Mouse (Mus musculus): ENCODE results near the gene Itgad. TPM values are rescaled to one million over a fixed set of nuclear protein-coding genes. Genes with fewer than 3 reads are reported as not detected.
A peak's percentile ranks its signal among the peaks of the same experiment; 100 is the strongest.

Itgad gene
- polyA plus RNA-seq, 1 experiment from 2014 or later: not detected

- Histone ChIP-seq H3K36me3 (ENCODE audit: control insufficient read depth, insufficient read depth, low read length) (peaks cover 26% of the 10 kb centered on the region), H3K27me3 (ENCODE audit: control insufficient read depth, insufficient read depth, low read length) (no peaks in the 10 kb centered on the region), H3K9ac (ENCODE audit: low read length) (no peak overlapping the region), H3K4me2 (replicated peaks; ENCODE audit: low read depth) (peak overlapping the region; percentile 58), H3K27ac (replicated peaks) (peak overlapping the region; percentile 88), H3K4me3 (ENCODE audit: low read depth, low read length) (peak overlapping the region; percentile 71), H3K4me1 (replicated peaks; ENCODE audit: control insufficient read depth, insufficient read depth) (no peaks in the 10 kb centered on the region; the same call in 1 of the 2 replicates), H3K9me3 (ENCODE audit: control insufficient read depth, low read length) (no peaks in the 10 kb centered on the region)
- ATAC-seq (ENCODE audit: low FRiP score, low TSS enrichment) (no peak), DNase-seq (ENCODE audit: low spot score) (peak; percentile 31)
- WGBS: 20% methylated on average over 4 of the region's 4 CpGs
- no peak for TF ChIP-seq EP300 (optimal IDR thresholded peaks at IDR 0.05)
- TF ChIP-seq CTCF (IDR thresholded peaks at IDR 0.05; ENCODE audit: low read depth): peak; percentile 74
Observed at GRCm38 (mm10) chr7:128238991-128239390, 84.8 kb downstream of the Itgad start.

DNA sequence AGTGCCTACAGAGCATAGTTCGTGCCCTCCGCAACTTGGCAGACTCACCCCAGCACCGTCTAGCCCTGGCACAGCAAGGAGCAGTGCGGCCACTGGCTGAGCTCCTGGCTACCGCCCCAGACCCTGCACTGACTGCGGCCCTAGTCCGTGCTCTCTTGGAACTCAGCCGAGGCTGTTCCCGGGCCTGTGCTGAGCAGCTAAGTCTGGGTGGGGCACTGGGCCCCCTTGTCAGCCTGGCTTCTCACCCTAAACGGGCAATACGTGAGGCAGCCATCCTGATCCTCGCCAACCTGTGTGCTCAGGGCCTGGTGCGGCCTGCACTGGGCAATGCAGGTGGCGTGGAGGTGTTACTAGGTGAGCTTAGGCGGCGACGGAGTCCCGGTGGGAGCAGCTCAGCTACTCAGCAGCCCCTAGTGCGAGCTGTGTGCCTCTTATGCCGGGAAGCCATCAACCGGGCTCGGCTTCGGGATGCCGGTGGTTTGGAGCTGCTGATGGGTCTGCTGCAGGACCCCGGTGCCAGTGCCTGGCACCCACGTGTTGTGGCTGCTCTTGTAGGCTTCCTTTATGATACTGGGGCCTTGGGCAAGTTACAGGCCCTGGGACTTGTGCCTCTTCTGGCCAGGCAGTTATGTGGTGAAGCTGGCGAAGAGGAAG is 86.1 kb downstream of the Itgad start:
- ATAC-seq (ENCODE audit: low FRiP score, low TSS enrichment) (no peak), DNase-seq (ENCODE audit: low spot score) (no peak)
- H3K27ac ChIP-seq (replicated peaks): no peak overlapping the region
- peaks cover 35% of the 10 kb centered on the region for H3K36me3 ChIP-seq (ENCODE audit: control insufficient read depth, insufficient read depth, low read length)
- H3K4me2 ChIP-seq (replicated peaks; ENCODE audit: low read depth): no peak overlapping the region
- H3K4me1 ChIP-seq (replicated peaks; ENCODE audit: control insufficient read depth, insufficient read depth): no peaks in the 10 kb centered on the region; the same call in 1 of the 2 replicates
- no peaks in the 10 kb centered on the region for H3K27me3 ChIP-seq (ENCODE audit: control insufficient read depth, insufficient read depth, low read length)
- WGBS: 92% methylated on average over 27 of the region's 27 CpGs
- peak overlapping the region; percentile 27; the same call in 1 of the 2 replicates for H3K9ac ChIP-seq (ENCODE audit: low read length)
- no peak for TF ChIP-seq EP300 (optimal IDR thresholded peaks at IDR 0.05)
- no peaks in the 10 kb centered on the region for H3K9me3 ChIP-seq (ENCODE audit: control insufficient read depth, low read length)
- H3K4me3 ChIP-seq (ENCODE audit: low read depth, low read length): no peak overlapping the region

DNA sequence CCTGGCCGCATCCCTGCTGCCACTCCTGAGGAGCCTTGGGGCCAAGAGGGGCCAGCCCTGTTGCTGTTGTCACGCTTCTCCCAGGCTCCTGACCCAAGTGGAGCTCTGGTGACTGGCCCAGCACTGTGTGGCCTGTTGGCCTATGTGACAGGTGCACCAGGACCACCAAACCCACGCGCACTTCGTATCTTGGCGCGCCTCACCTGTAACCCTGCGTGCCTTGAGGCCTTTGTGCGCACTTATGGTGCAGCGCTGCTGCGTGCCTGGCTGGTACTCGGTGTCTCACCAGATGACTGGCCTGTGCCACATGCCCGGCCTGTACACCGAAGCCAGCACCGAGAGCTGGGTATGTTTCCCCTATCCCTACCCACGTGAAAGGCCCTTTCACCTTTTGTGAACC is 88.2 kb downstream of the Itgad start:
- H3K4me1 ChIP-seq (replicated peaks; ENCODE audit: control insufficient read depth, insufficient read depth): peaks cover 6% of the 10 kb centered on the region; the same call in 1 of the 2 replicates
- no peak overlapping the region for H3K9ac ChIP-seq (ENCODE audit: low read length)
- 95% methylated on average over 16 of the region's 16 CpGs for WGBS

DNA sequence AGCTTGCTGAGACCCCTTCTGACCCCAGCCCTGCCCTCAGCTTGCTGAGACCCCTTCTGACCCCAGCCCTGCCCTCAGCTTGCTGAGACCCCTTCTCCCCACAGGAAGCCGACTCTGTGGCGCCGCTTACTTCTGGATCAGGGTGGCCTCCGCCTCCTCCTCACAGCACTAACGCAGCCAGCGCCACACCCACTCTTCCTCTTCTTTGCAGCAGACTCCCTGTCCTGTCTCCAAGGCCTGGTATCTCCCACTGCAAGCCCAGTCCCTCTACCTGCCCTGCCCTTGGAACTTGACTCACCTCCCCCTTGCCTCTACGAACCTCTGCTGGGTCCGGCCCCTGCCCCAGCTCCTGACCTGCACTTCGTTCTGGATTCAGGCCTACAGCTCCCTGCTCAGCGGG is 89.7 kb downstream of the Itgad start:
- 70% methylated on average over 10 of the region's 10 CpGs for WGBS

More for the DNA sequence above, 88.2 kb downstream of the Itgad start:
- Histone ChIP-seq H3K27me3 (ENCODE audit: control insufficient read depth, insufficient read depth, low read length) (no peaks in the 10 kb centered on the region), H3K36me3 (ENCODE audit: control insufficient read depth, insufficient read depth, low read length) (peaks cover 33% of the 10 kb centered on the region), H3K9me3 (ENCODE audit: control insufficient read depth, low read length) (no peaks in the 10 kb centered on the region), H3K4me3 (ENCODE audit: low read depth, low read length) (no peak overlapping the region), H3K27ac (replicated peaks) (no peak overlapping the region), H3K4me2 (replicated peaks; ENCODE audit: low read depth) (no peak overlapping the region)
- ATAC-seq (ENCODE audit: low FRiP score, low TSS enrichment) (no peak), DNase-seq (ENCODE audit: low spot score) (no peak)
- TF ChIP-seq CTCF (IDR thresholded peaks at IDR 0.05; ENCODE audit: low read depth): no peak
- TF ChIP-seq EP300 (optimal IDR thresholded peaks at IDR 0.05): no peak

GRCm38 (mm10) chr7:128244410-128245025 is 90.3 kb downstream of the Itgad start:
- H3K4me3 ChIP-seq (ENCODE audit: low read depth, low read length): no peak overlapping the region
- 91% methylated on average over 18 of the region's 18 CpGs for WGBS
- peaks cover 6% of the 10 kb centered on the region; the same call in 1 of the 2 replicates for H3K4me1 ChIP-seq (replicated peaks; ENCODE audit: control insufficient read depth, insufficient read depth)
- peaks cover 33% of the 10 kb centered on the region for H3K36me3 ChIP-seq (ENCODE audit: control insufficient read depth, insufficient read depth, low read length)
- no peaks in the 10 kb centered on the region for H3K27me3 ChIP-seq (ENCODE audit: control insufficient read depth, insufficient read depth, low read length)
- H3K9me3 ChIP-seq (ENCODE audit: control insufficient read depth, low read length): no peaks in the 10 kb centered on the region
- no peak for TF ChIP-seq EP300 (optimal IDR thresholded peaks at IDR 0.05)
- TF ChIP-seq CTCF (IDR thresholded peaks at IDR 0.05; ENCODE audit: low read depth): no peak
- DNase-seq (ENCODE audit: low spot score) (no peak), ATAC-seq (ENCODE audit: low FRiP score, low TSS enrichment) (no peak)
- no peak overlapping the region for H3K4me2 ChIP-seq (replicated peaks; ENCODE audit: low read depth)
- H3K9ac ChIP-seq (ENCODE audit: low read length): no peak overlapping the region
- H3K27ac ChIP-seq (replicated peaks): no peak overlapping the region

More for the DNA sequence above, 89.7 kb downstream of the Itgad start:
- H3K4me2 ChIP-seq (replicated peaks; ENCODE audit: low read depth): no peak overlapping the region
- no peaks in the 10 kb centered on the region for H3K9me3 ChIP-seq (ENCODE audit: control insufficient read depth, low read length)
- H3K9ac ChIP-seq (ENCODE audit: low read length): no peak overlapping the region
- ATAC-seq (ENCODE audit: low FRiP score, low TSS enrichment) (no peak), DNase-seq (ENCODE audit: low spot score) (no peak)
- no peak overlapping the region for H3K4me3 ChIP-seq (ENCODE audit: low read depth, low read length)
- H3K27ac ChIP-seq (replicated peaks): no peak overlapping the region
- H3K4me1 ChIP-seq (replicated peaks; ENCODE audit: control insufficient read depth, insufficient read depth): peaks cover 6% of the 10 kb centered on the region; the same call in 1 of the 2 replicates
- no peaks in the 10 kb centered on the region for H3K27me3 ChIP-seq (ENCODE audit: control insufficient read depth, insufficient read depth, low read length)
- TF ChIP-seq CTCF (IDR thresholded peaks at IDR 0.05; ENCODE audit: low read depth) (no peak), EP300 (optimal IDR thresholded peaks at IDR 0.05) (no peak)
- H3K36me3 ChIP-seq (ENCODE audit: control insufficient read depth, insufficient read depth, low read length): peaks cover 33% of the 10 kb centered on the region

DNA sequence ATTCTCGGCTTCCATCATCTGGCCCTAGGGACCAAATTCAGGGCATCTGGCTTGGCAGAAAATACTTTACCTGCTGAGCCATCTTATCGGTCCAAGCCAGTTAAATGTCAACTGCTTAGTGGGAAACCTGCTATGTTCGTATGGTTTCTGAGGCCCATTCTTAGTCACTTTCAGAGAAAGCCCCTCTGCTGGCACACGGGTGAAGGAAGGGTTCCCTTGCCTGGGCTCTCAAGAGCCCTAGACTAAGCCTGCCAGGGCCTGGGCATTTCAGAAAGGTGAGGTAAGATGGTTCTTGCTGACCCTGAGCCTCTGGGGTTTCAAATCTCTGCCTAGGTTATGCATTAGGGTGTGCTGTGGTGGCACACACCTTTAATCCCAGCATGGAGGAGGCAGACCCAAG is 91.4 kb downstream of the Itgad start:
- WGBS: 87% methylated on average over 4 of the region's 4 CpGs
- Histone ChIP-seq H3K4me3 (ENCODE audit: low read depth, low read length) (no peak overlapping the region), H3K4me1 (replicated peaks; ENCODE audit: control insufficient read depth, insufficient read depth) (peaks cover 6% of the 10 kb centered on the region; the same call in 1 of the 2 replicates), H3K27me3 (ENCODE audit: control insufficient read depth, insufficient read depth, low read length) (no peaks in the 10 kb centered on the region), H3K36me3 (ENCODE audit: control insufficient read depth, insufficient read depth, low read length) (peaks cover 24% of the 10 kb centered on the region), H3K4me2 (replicated peaks; ENCODE audit: low read depth) (no peak overlapping the region; the same call in 1 of the 2 replicates), H3K9ac (ENCODE audit: low read length) (no peak overlapping the region; the same call in 1 of the 2 replicates), H3K9me3 (ENCODE audit: control insufficient read depth, low read length) (no peaks in the 10 kb centered on the region), H3K27ac (replicated peaks) (peak overlapping the region; percentile 93)
- no peak for TF ChIP-seq EP300 (optimal IDR thresholded peaks at IDR 0.05)
- no peak for TF ChIP-seq CTCF (IDR thresholded peaks at IDR 0.05; ENCODE audit: low read depth)
- DNase-seq (ENCODE audit: low spot score) (no peak), ATAC-seq (ENCODE audit: low FRiP score, low TSS enrichment) (no peak)

All from stomach, postnatal 0 days (tissue).